Mouse (Mus musculus): ENCODE measurements around the gene Crygb.

Crygb gene

DNA sequence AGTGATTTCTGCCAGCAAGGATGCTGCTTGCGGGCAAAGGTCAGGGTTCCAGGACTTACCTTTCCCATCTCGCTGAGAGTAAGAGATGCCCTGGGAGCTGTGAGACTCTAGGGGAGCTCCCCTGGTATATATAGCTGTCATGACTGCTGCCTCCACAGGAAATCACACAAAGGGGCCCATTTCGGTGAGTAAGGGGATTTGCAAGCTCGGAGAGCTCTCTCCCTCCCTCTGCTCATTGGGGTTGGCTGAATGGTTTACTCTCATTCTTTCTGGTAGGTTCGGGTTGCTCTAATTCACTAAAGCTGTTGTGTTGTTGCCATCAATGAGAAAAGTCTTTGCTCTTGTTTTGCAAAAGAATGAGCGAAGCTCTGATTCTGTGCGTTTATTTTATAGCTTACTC lies at the start of gene Crygb:
Gene Crygb (minus strand): TSS at position 101 of the 400 bp plus-strand sequence.
- DNase-seq = no peak

DNA sequence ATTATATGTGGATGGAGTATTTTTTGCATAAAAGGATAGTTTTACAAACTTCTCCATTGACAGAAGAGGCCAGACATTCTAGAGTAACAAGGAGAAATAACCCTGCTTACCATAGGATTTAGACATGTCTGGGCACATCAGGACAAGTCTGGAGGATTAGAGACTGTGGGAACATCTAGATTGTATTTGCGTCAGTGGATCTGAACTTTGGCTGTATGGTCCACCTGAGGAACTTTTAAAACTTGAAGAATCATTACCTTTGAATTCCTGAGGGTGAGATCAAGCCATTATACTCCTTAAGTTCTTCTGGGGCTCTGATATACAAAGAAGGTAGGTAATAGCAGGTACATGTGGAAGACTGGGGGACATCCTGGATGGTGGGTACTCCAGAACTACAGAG lies 49.6 kb upstream of the Crygb start:
- DNase-seq = no peak

- no peak for DNase-seq
Observed at GRCm38 (mm10) chr1:65130226-65130625, 48.1 kb upstream of the Crygb start.

GRCm38 (mm10) chr1:65129634-65130180 lies 47.6 kb upstream of the Crygb start:
- DNase-seq = no peak

- no peak for DNase-seq
Observed at GRCm38 (mm10) chr1:65122574-65123372, 40.7 kb upstream of the Crygb start, which contains the start of gene D630023F18Rik. Gene D630023F18Rik (minus strand): TSS chr1:65123214.

DNA sequence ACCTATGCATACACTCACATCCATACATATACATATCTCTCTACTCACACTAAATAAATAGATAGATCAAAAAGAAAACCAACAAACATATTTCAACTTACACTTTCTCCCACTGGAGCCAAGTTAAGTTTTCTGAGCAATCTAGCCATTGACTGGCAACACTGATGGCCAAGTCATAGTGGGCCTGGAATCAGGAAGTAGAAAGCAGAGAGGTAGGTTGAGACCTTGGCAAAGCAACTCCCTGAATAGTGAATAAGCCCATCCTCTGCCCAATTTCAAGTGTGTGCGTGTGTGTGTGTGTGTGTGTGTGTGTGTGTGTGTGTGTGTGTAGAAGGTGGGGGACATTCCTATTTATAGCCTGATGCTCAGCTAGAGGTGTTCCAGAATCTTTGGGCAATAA lies 37.4 kb upstream of the Crygb start, which contains the start of gene Gm28845:
Gene Gm28845 (minus strand): TSS at position 121 of the 400 bp plus-strand sequence.
- DNase-seq = no peak

DNA sequence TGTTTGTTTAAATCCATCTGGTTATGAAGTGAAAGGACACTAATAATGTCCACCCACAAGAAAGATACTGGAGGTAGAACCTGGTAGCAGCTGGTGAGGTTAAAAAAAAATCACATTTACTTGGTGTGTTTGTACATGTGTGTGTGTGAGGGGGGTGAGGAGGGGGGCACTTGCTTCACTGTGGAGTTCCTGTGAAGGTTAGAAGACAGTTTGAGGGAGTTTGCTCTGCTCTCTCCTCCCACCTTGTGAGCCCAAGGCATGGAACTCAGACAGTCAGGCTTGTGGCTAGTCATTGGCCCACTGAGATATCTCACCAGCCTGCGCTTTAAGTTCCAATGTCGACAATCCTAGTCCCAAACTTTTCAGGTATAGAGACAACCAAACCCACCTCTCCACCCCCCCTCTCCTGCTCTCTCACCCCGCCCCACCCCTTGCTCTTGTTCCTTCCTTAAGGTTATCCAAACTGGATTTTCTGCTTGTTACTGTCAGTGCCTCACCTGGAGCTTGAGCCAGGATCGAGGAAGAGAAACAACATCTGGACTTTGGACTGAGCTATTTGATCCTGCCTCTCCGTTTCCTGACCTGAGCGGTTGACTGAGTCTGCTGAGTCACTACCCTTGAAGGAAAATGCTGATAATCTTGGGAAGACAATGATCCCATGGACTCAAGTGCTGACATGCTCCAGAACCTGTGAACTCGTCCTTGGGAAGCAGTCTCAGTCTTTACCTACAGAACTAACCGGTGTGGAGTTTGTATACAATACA lies 36.2 kb upstream of the Crygb start:
- DNase-seq = no peak

DNA sequence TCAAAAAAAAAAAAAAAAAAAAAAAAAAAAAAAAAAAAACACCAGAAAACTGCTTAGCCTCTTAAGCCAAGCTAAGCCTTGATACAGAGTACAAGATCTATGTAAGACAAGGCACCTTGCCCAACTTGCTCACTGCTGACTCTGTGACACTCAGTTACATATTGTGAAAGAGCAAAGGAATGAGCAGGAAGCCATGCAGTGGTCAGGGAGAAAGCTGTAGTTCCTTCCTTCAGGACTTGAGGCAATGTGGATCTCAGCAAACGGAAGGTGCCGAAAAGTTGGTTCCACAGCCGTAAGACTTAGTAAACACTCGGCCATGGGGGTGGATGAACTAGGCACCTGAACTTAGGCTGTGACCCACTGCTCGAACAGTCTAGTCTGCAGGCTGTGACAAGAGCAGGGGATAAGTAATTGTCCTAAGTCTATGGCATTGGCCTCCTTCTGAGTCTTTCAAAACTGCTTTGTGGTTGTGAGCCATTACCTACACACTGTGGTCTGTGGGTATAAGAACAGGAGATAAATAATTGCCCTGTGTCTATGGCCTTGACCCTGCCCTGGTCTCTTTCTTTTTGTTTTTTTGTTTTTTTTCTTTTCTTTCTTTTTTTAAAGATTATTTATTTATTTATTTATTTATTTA lies 31.6 kb upstream of the Crygb start:
- DNase-seq = no peak

- DNase-seq = no peak
Observed at GRCm38 (mm10) chr1:65112807-65113196, 30.7 kb upstream of the Crygb start.

DNA sequence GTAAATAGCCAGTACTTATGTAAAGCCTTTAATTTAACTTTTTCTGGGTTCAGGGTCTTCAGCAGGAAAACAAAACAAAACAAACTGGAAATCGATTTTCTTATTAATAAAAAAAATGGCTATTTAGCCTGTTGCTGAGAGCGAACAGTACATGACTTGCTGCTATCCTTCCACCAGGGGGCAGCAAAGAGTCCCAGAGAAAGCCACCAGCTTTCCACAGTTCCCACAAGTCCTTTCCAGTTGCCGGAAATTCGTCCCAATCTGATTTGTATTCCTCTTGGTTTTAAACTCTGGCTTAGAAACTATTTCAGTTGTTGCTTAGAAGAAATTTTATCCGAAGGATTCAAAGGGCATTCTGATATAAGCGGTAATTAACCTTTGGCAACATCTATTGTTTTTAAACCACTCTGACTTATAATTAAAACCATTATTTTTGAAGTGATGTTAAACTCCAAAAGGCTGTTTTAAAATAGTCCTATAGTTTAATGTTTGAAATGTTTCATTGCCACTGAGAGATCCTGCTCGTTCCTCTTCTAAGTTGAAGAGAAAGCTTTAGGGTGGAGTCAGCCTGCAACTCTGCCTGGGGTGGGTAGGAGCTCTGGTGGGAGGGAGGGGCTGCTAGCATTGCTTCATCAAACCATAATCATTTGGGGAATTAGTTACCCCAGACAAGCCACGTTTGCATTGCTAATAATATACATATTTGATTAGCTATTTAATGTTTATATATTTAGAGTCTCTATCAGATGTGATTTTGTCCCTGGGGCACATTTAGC lies 30.1 kb upstream of the Crygb start:
- peak; percentile 58 for DNase-seq

DNA sequence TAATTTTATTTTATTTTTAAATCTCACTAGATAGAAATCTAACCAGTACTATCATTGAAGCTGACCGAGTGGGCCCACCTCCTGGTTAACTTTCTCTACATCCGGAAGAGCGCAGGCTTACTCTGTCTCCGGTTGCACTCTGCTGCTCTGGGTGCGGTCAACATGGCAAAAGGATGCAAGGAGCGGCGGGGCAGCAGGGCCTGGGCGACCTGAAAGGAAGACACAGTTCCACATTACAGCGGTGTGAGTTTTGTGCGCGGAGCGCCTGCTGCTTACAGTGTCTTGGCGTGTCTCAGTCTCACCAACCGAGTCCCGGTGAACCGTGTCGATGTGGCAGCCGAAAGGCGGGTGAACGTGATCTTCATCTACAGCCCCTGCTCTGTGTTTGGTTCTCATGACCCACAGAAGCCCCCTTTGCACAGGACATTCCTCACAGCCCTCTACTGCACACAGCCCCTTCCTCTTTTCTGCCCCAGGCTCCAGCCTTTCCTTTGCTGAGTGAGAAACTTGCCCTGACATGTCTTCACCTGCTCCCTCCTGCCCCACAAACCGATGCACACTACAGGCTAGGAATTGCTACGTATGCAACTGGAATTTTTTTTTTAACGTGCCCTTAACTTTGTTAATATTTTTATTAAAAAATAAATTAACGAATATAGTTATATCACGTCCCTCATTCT lies 27.8 kb upstream of the Crygb start:
- DNase-seq = no peak

- DNase-seq = no peak
Observed at GRCm38 (mm10) chr1:65109196-65109595, 27.1 kb upstream of the Crygb start.

GRCm38 (mm10) chr1:65107654-65108279 lies 25.7 kb upstream of the Crygb start:
- DNase-seq = no peak

GRCm38 (mm10) chr1:65103273-65103672 lies 21.2 kb upstream of the Crygb start, which contains the start of gene Cryga:
Gene Cryga (minus strand): TSS chr1:65103373.
- DNase-seq = no peak

DNA sequence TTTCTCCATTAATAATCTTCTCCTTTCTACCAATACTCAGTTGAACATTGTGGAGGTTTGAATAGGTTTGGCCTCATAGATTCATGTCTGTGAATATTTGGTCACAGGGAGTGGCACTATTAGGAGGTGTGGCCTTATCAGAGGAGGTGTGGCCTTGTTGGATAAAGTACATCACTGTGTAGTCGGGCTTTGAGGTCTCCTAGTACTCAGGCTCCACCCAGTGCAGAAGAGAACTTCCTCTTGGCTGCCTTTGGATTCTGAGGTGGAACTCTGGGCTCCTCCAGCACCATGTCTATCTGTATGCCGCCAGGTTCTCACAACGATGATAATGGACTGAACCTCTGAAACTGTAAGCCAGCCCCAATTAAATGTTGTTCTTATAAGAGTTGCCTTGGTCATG lies 14.9 kb upstream of the Crygb start:
- no peak for DNase-seq

- no peak for DNase-seq
Observed at GRCm38 (mm10) chr1:65091566-65091965, 9.5 kb upstream of the Crygb start.

GRCm38 (mm10) chr1:65090370-65090769 lies 8.3 kb upstream of the Crygb start:
- DNase-seq = no peak

DNA sequence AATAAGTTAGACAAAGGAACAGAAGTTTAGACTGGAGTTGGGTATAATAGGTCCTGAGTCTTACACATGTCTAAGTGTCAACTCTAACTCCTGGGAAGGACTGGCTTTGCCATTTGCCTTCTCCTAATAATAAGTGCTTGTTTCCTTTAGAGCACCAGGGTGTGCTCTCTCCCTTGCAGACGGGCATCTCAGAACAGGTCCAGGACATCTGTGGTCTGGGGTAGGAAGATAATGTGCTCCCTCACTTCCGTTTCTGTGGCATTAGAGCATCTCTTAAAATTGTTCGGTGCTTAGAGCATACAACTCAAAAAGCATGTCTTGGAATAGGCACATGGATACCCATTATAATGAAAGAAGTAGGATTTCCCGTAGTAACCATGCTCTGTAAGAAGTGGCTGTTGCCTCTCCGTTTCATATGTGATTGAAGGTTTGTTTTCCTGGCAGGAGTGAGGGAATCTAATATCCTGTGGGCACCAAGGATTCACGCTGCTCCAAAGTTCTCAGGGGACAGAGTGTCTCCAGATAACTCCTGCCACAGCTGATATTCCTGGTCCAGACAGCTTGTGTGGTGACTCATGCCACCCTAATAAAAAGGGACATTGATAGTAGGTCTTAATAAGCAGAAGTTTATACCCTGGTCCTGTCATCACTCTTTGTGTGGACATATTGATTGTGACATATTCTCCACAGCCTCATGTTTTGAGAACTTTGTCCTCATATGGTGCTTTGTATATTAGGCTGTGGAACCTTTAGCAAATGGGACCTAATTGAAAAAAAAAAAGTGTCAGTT lies 6.7 kb upstream of the Crygb start:
- DNase-seq = no peak

GRCm38 (mm10) chr1:65075607-65076006 lies 6.5 kb downstream of the Crygb start:
- no peak for DNase-seq

GRCm38 (mm10) chr1:65073589-65073988 lies 8.5 kb downstream of the Crygb start, which contains the start of gene Crygc:
Gene Crygc (minus strand): TSS chr1:65073689.
- no peak for DNase-seq

All from thymus, postnatal 4 days (tissue).